Mouse (Mus musculus): ENCODE data around the gene Hip1.

GRCm38 (mm10) chr5:135410266-135410665 lies 134.7 kb downstream of the Hip1 start:
- TF ChIP-seq POLR2A (IDR thresholded peaks at IDR 0.05; ENCODE audit: borderline replicate concordance, control insufficient read depth, low read depth, low read length) (no peak), CTCF (IDR thresholded peaks at IDR 0.05; ENCODE audit: control insufficient read depth, insufficient read depth, low read length) (no peak)
